Mouse (Mus musculus) hindbrain, embryonic 15.5 days (tissue): ENCODE data around the gene Vmn1r17. TPM values are rescaled to one million over a fixed set of nuclear protein-coding genes. Genes with fewer than 3 reads are reported as not detected.
"Not testable (repeated sequence)": the region's sequence is repeated elsewhere in the genome, so short reads cannot be mapped to it uniquely, and the experiment has no call there.

ENCODE experiments used
- ATAC-seq: fragments of 200-750 bp; cut with Nextera tagmentation; 2 replicates; pipeline ENCODE4 v1.8.0; 2017; ENCODE audit warnings: low read depth, moderate number of reproducible peaks, moderate TSS enrichment; ENCODE audit not compliant: low FRiP score
- H3K27ac ChIP-seq: fragments of 300-500 bp; sonication (generic); replicated peaks from 2 replicates; pipeline ENCODE4 v1.5.1; 2015; ENCODE audit warnings: mild to moderate bottlenecking, inconsistent platforms
- H3K27me3 ChIP-seq: fragments of 300-500 bp; sonication (generic); 2 replicates; pipeline ENCODE4 v1.6.1; 2015; ENCODE audit warnings: control low read depth, inconsistent platforms
- H3K36me3 ChIP-seq: fragments of 300-500 bp; sonication (generic); 2 replicates; pipeline ENCODE4 v1.6.1; 2015; ENCODE audit warnings: control low read depth, inconsistent platforms
- H3K4me1 ChIP-seq: fragments of 300-500 bp; sonication (generic); replicated peaks from 2 replicates; pipeline ENCODE4 v1.6.1; 2015; ENCODE audit warnings: control low read depth, inconsistent platforms
- H3K4me2 ChIP-seq: fragments of 300-500 bp; sonication (generic); 2 replicates; pipeline ENCODE4 v1.6.1; 2015; ENCODE audit warnings: moderate library complexity, mild to moderate bottlenecking, inconsistent platforms
- H3K4me3 ChIP-seq: fragments of 300-500 bp; sonication (generic); 2 replicates; pipeline ENCODE4 v1.5.1; 2015; ENCODE audit warnings: mild to moderate bottlenecking, inconsistent platforms
- H3K9ac ChIP-seq: fragments of 300-500 bp; sonication (generic); 2 replicates; pipeline ENCODE4 v1.6.1; 2015; ENCODE audit warnings: inconsistent platforms
- H3K9me3 ChIP-seq: fragments of 300-500 bp; sonication (generic); 2 replicates; pipeline ENCODE4 v1.6.1; 2016; ENCODE audit warnings: control low read depth, inconsistent platforms
- WGBS: fragments of 180-500 bp; shearing (Covaris S2); methylation state at CpG from one replicate; pipeline ENCODE4 v1.1.7; 2015; 5-methylcytosine and 5-hydroxymethylcytosine counted together
- polyA plus RNA-seq: library from polyadenylated mRNA; unstranded; fragments of >200 nt; fragmentation: Nextera tagmentation; extraction: Ambion mirVana; gene quantifications from 2 replicates; pipeline ENCODE4 v1.2.1, GENCODE M21; 2015

The Vmn1r17 gene
- not detected in 2 replicates for polyA plus RNA-seq

- no peaks in the 10 kb centered on the region for H3K36me3 ChIP-seq
- H3K9ac ChIP-seq = no peak within 1 kb of the TSS
- H3K4me2 ChIP-seq = no peak within 1 kb of the TSS
- no peak within 1 kb of the TSS for H3K27ac ChIP-seq
- no peaks in the 10 kb centered on the region for H3K9me3 ChIP-seq
- 89% methylated on average over 1 of the region's 1 CpGs for WGBS
- no peaks in the 10 kb centered on the region for H3K27me3 ChIP-seq
- ATAC-seq = no peak
- no peaks in the 10 kb centered on the region for H3K4me1 ChIP-seq
- no peak within 1 kb of the TSS for H3K4me3 ChIP-seq
These were observed at the start of gene Vmn1r17 for GRCm38 (mm10) chr6:57363627-57364026. TSS of gene Vmn1r17 (minus strand) at chr6:57363727.

GRCm38 (mm10) chr6:57403480-57403879, 40.0 kb upstream of the Vmn1r17 start, which contains the start of gene Vmn1r19:
TSS of gene Vmn1r19 (plus strand) at chr6:57403780.
- not testable (repeated sequence) for H3K9ac ChIP-seq, H3K27ac ChIP-seq, H3K27me3 ChIP-seq, H3K4me1 ChIP-seq, H3K4me2 ChIP-seq, ATAC-seq, H3K9me3 ChIP-seq, H3K4me3 ChIP-seq, H3K36me3 ChIP-seq
- 77% methylated on average over 3 of the region's 3 CpGs for WGBS

GRCm38 (mm10) chr6:57395683-57396082, 32.2 kb upstream of the Vmn1r17 start, which contains the start of gene Vmn1r18:
TSS of gene Vmn1r18 (minus strand) at chr6:57395783.
- Histone ChIP-seq H3K36me3 (no peaks in the 10 kb centered on the region), H3K27ac (no peak within 1 kb of the TSS), H3K4me3 (no peak within 1 kb of the TSS), H3K4me1 (no peaks in the 10 kb centered on the region), H3K4me2 (no peak within 1 kb of the TSS), H3K9me3 (no peaks in the 10 kb centered on the region), H3K27me3 (no peaks in the 10 kb centered on the region), H3K9ac (no peak within 1 kb of the TSS)
- no peak for ATAC-seq

DNA sequence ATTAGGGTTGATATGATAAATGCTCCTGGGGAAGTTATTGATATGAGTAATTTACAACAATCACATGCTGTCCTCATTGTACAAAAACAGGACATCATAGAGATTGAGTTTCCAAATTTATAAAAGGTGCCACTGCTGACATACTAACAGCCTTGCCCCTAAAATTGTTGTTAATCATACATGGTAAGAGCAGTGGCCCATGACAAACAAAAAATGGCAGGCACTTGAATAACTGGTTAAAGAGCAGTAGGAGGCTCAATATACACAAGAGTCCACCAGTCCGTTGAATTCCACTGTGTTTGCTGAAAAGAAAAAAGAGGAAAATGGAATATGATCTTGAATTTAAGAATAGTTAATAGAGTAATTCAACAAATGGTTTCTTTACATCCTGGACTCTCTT, 4.0 kb upstream of the Vmn1r17 start:
- Histone ChIP-seq H3K4me3 (no peak overlapping the region), H3K4me1 (no peaks in the 10 kb centered on the region), H3K9me3 (no peaks in the 10 kb centered on the region), H3K9ac (no peak overlapping the region), H3K27ac (no peak overlapping the region), H3K4me2 (no peak overlapping the region), H3K36me3 (no peaks in the 10 kb centered on the region), H3K27me3 (no peaks in the 10 kb centered on the region)
- WGBS = 83% methylated on average over 1 of the region's 1 CpGs
- no peak for ATAC-seq

GRCm38 (mm10) chr6:57365866-57366265, 2.3 kb upstream of the Vmn1r17 start:
- WGBS = 88% methylated on average over 1 of the region's 1 CpGs
- not testable (repeated sequence) for H3K9ac ChIP-seq, H3K4me1 ChIP-seq, H3K27ac ChIP-seq, H3K36me3 ChIP-seq, H3K4me2 ChIP-seq, H3K4me3 ChIP-seq, H3K9me3 ChIP-seq, ATAC-seq, H3K27me3 ChIP-seq

GRCm38 (mm10) chr6:57356864-57357263, 6.7 kb downstream of the Vmn1r17 start:
- Histone ChIP-seq H3K4me2 (no peak overlapping the region), H3K27ac (no peak overlapping the region), H3K27me3 (no peaks in the 10 kb centered on the region), H3K4me1 (no peaks in the 10 kb centered on the region), H3K9me3 (no peaks in the 10 kb centered on the region), H3K9ac (no peak overlapping the region), H3K36me3 (no peaks in the 10 kb centered on the region), H3K4me3 (no peak overlapping the region)
- 79% methylated on average over 2 of the region's 2 CpGs for WGBS
- no peak for ATAC-seq

DNA sequence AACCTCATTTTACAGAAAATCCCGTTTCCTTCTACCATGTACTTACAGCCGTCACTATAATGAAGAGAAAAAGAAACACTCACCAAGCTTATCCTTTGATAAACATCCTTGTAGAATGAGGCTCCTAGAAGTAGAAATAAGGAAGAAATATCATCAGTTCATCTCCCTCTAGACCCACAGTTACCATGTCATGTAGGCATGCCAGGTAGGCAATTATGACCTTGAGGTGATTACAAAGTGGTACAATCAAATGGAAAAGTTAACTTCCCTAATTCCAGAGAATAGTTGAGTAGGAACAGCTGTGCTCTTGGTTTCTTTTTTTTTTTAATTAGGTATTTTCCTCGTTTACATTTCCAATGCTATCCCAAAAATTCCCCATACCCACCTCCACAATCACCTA, 34.1 kb downstream of the Vmn1r17 start, which contains the start of gene Vmn1r16:
Vmn1r16 (minus strand) TSS at position 101 of the 400 bp plus-strand sequence.
- 79% methylated on average over 3 of the region's 3 CpGs for WGBS
- Histone ChIP-seq H3K4me1 (no peaks in the 10 kb centered on the region), H3K9me3 (no peaks in the 10 kb centered on the region), H3K27me3 (no peaks in the 10 kb centered on the region), H3K4me3 (no peak within 1 kb of the TSS), H3K36me3 (no peaks in the 10 kb centered on the region), H3K4me2 (no peak within 1 kb of the TSS), H3K9ac (no peak within 1 kb of the TSS), H3K27ac (no peak within 1 kb of the TSS)
- no peak for ATAC-seq

GRCm38 (mm10) chr6:57326176-57326575, 37.4 kb downstream of the Vmn1r17 start:
- ATAC-seq = no peak
- Histone ChIP-seq H3K36me3 (no peaks in the 10 kb centered on the region), H3K27ac (no peak overlapping the region), H3K4me2 (no peak overlapping the region), H3K4me3 (no peak overlapping the region), H3K4me1 (no peaks in the 10 kb centered on the region), H3K27me3 (no peaks in the 10 kb centered on the region), H3K9me3 (no peaks in the 10 kb centered on the region), H3K9ac (no peak overlapping the region)

Other genes with a start within 250 kb of the Vmn1r17 start
- not detected in 2 replicates for gene Vmn1r11, start 230.3 kb downstream of the Vmn1r17 start, polyA plus RNA-seq
- gene Vmn1r12, start 206.8 kb downstream of the Vmn1r17 start, polyA plus RNA-seq = not detected in 2 replicates
- gene Vmn1r13, start 160.4 kb downstream of the Vmn1r17 start, polyA plus RNA-seq = not detected in 2 replicates
- not detected in 2 replicates for gene Vmn1r14, start 132.0 kb downstream of the Vmn1r17 start, polyA plus RNA-seq
- not detected in 2 replicates for gene Vmn1r15, start 105.8 kb downstream of the Vmn1r17 start, polyA plus RNA-seq
- gene Vmn1r16, start 34.2 kb downstream of the Vmn1r17 start, polyA plus RNA-seq = not detected in 2 replicates
- not detected in 2 replicates for gene Vmn1r18, start 32.1 kb upstream of the Vmn1r17 start, polyA plus RNA-seq
- not detected in 2 replicates for gene Vmn1r19, start 40.1 kb upstream of the Vmn1r17 start, polyA plus RNA-seq
- gene Vmn1r20, start 65.2 kb upstream of the Vmn1r17 start, polyA plus RNA-seq = not detected in 2 replicates
- gene Ppm1k, start 171.7 kb upstream of the Vmn1r17 start, polyA plus RNA-seq = 5.3 and 6.0 TPM in 2 replicates
- gene Herc6, start 217.3 kb upstream of the Vmn1r17 start, polyA plus RNA-seq = 1.1 and 1.3 TPM in 2 replicates